Mouse (Mus musculus) bone marrow macrophage, adult 2 months (primary cell): ENCODE measurements around the gene Sqstm1.

ENCODE experiments used
- CTCF ChIP-seq: IDR thresholded peaks from 2 replicates; pipeline ENCODE4 v1.5.1; 2012; ENCODE audit warnings: low read depth, mild to moderate bottlenecking, low read length, moderate library complexity
- POLR2A ChIP-seq: IDR thresholded peaks from 2 replicates; pipeline ENCODE4 v1.6.1; 2012; ENCODE audit warnings: mild to moderate bottlenecking, low read depth, low read length, borderline replicate concordance

DNA sequence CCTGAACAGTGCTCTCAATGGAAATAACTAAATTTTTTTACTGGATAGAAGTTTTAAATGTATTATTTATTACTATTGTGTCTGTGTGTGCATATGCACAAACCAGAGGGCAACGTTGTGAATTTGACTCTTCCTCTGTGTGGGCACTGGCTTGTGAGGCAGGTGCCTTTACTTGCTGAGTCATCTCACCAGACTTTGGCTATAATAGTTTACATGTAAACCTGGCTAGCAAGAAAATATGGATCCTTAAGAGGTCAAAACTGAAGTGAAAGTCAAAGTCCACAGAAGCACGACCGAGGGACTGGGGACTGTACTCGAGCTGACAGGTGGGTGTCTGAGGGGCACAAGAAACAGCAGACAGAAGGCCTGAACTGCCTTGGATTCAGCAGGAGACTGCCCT lies 27.9 kb downstream of the Sqstm1 start:
- TF ChIP-seq CTCF = no peak
- no peak for TF ChIP-seq POLR2A
